Mouse (Mus musculus): ENCODE results near the gene Slc23a4. TPM values are rescaled to one million over a fixed set of nuclear protein-coding genes. Genes with fewer than 3 reads are reported as not detected.

Gene Slc23a4
- polyA plus RNA-seq, 1 experiment from 2014 or later = 0.21 TPM

DNA sequence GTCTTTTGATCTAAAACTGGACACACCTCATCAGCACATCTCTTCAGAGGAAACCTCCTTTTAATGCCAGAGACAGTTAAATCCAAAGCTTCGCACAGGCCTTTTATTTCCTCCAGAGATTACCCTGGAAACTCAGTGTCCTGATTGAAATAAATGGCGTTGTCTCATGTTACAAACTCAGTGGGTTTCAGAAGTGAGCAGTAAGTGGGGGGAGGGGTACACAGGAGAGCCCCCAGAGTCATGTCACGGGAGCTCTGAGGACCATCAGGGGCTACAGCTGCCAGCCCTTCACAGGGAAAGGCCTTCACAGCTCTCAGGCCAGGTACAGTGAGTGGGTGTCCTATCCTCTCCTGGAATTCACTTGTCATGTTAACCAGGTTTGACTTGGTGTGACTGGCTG lies 17.0 kb downstream of the Slc23a4 start:
- 28% methylated on average over 3 of the region's 3 CpGs for WGBS
- Histone ChIP-seq H3K4me1 (replicated peaks; ENCODE audit: insufficient read depth, low read length) (no peaks in the 10 kb centered on the region), H3K9me3 (replicated peaks; ENCODE audit: low read length) (no peaks in the 10 kb centered on the region), H3K27me3 (ENCODE audit: insufficient read depth, low read length) (no peaks in the 10 kb centered on the region), H3K36me3 (ENCODE audit: insufficient read depth, low read length) (no peaks in the 10 kb centered on the region), H3K27ac (no peak overlapping the region), H3K4me2 (ENCODE audit: low read length) (no peak overlapping the region), H3K4me3 (replicated peaks; ENCODE audit: low read depth, low read length) (no peak overlapping the region), H3K9ac (ENCODE audit: low read depth, low read length) (no peak overlapping the region)
- ATAC-seq (replicated peaks; ENCODE audit: low FRiP score, low read depth) (no peak), DNase-seq (ENCODE audit: low spot score) (peak; percentile 17)
- TF ChIP-seq CTCF (IDR thresholded peaks at IDR 0.05; ENCODE audit: low read depth) = no peak

DNA sequence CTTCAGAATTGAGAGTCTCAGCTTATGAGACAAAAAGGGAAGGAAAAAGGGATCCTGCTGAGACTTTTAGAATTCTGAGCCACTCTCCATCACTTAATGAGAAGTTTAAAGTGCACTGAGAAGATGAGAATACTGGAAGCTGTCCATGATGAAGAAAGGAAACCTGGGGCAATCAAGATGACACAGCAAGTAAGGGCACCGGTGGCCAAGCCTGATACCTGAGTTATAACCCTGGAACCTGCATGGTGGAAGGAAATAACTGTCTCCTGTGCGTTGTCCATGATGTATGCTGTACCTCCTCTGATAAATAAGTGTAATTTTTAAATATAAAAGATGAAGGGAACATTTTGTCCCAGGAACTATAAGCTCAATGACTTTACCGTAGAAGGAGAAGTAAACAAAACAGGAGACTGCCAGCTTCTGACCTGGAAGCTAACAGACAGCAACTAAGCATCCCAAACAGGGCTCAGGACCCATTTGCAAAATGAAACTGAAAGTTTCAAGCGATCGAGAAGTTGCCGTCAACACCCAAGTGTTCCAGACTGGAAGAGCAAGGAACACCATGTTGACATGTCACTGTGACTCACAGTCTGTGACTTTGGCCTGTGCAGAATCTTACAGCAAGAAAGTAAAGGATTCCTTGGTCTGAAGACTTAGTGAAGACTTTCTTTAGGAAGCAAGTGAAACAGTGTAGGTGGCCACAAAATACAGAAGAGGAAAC lies 22.2 kb downstream of the Slc23a4 start:
- Histone ChIP-seq H3K27ac (no peak overlapping the region), H3K9me3 (replicated peaks; ENCODE audit: low read length) (no peaks in the 10 kb centered on the region), H3K9ac (ENCODE audit: low read depth, low read length) (no peak overlapping the region), H3K4me3 (replicated peaks; ENCODE audit: low read depth, low read length) (no peak overlapping the region), H3K4me1 (replicated peaks; ENCODE audit: insufficient read depth, low read length) (no peaks in the 10 kb centered on the region), H3K36me3 (ENCODE audit: insufficient read depth, low read length) (no peaks in the 10 kb centered on the region), H3K27me3 (ENCODE audit: insufficient read depth, low read length) (no peaks in the 10 kb centered on the region), H3K4me2 (ENCODE audit: low read length) (no peak overlapping the region)
- DNase-seq (ENCODE audit: low spot score) (no peak), ATAC-seq (replicated peaks; ENCODE audit: low FRiP score, low read depth) (no peak)
- TF ChIP-seq CTCF (IDR thresholded peaks at IDR 0.05; ENCODE audit: low read depth) = no peak
- 84% methylated on average over 6 of the region's 6 CpGs for WGBS

DNA sequence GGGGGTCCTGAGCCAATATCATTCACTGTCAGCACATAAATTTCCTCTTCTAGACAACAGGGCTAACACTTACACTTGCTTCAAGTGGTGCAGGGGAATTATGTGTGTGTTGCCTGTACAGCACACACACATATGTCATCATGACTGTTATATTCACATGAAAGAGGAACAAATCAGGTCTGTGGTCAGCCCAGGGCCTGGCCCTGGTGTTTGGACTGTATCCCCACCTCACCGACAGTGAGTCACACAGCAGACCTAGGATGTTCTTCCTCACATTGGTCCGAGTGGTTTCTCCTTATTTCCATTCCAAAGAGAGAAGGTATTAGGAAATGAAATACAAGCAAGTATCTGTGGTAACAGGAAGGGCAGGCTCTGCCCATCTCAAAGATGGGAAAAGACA lies 23.7 kb downstream of the Slc23a4 start:
- H3K27me3 ChIP-seq (ENCODE audit: insufficient read depth, low read length) = no peaks in the 10 kb centered on the region
- 80% methylated on average over 2 of the region's 2 CpGs for WGBS
- no peak for TF ChIP-seq CTCF (IDR thresholded peaks at IDR 0.05; ENCODE audit: low read depth)
- no peaks in the 10 kb centered on the region for H3K36me3 ChIP-seq (ENCODE audit: insufficient read depth, low read length)
- H3K9ac ChIP-seq (ENCODE audit: low read depth, low read length) = no peak overlapping the region
- H3K4me1 ChIP-seq (replicated peaks; ENCODE audit: insufficient read depth, low read length) = no peaks in the 10 kb centered on the region
- H3K4me3 ChIP-seq (replicated peaks; ENCODE audit: low read depth, low read length) = no peak overlapping the region
- ATAC-seq (replicated peaks; ENCODE audit: low FRiP score, low read depth) = no peak
- H3K4me2 ChIP-seq (ENCODE audit: low read length) = no peak overlapping the region
- H3K27ac ChIP-seq = no peak overlapping the region
- H3K9me3 ChIP-seq (replicated peaks; ENCODE audit: low read length) = no peaks in the 10 kb centered on the region
- DNase-seq (ENCODE audit: low spot score) = no peak

DNA sequence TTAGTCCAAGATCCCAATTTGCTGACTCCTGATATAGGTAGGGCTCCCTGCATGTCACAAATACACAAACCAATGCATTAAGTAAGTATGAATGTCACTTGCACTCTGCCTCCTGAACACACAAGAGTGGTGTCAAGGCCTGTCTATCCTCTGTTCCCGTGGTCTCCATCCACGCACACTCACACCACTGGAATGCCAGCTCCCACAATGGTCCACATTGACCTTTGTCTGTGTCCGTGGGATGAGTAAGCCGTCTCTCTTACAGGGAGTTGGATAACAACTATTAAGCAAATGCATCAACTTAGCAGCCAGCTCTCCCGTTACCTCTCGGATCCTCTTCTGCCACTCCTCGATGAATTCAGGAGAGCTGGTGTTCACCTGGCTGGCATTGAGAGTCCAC lies 29.1 kb downstream of the Slc23a4 start:
- no peaks in the 10 kb centered on the region for H3K27me3 ChIP-seq (ENCODE audit: insufficient read depth, low read length)
- H3K9ac ChIP-seq (ENCODE audit: low read depth, low read length) = no peak overlapping the region
- no peak overlapping the region for H3K4me3 ChIP-seq (replicated peaks; ENCODE audit: low read depth, low read length)
- no peaks in the 10 kb centered on the region for H3K36me3 ChIP-seq (ENCODE audit: insufficient read depth, low read length)
- H3K4me2 ChIP-seq (ENCODE audit: low read length) = no peak overlapping the region
- DNase-seq (ENCODE audit: low spot score) = no peak
- no peak for ATAC-seq (replicated peaks; ENCODE audit: low FRiP score, low read depth)
- WGBS = 72% methylated on average over 7 of the region's 7 CpGs
- no peak for TF ChIP-seq CTCF (IDR thresholded peaks at IDR 0.05; ENCODE audit: low read depth)
- no peaks in the 10 kb centered on the region for H3K9me3 ChIP-seq (replicated peaks; ENCODE audit: low read length)
- H3K27ac ChIP-seq = no peak overlapping the region
- H3K4me1 ChIP-seq (replicated peaks; ENCODE audit: insufficient read depth, low read length) = no peaks in the 10 kb centered on the region

DNA sequence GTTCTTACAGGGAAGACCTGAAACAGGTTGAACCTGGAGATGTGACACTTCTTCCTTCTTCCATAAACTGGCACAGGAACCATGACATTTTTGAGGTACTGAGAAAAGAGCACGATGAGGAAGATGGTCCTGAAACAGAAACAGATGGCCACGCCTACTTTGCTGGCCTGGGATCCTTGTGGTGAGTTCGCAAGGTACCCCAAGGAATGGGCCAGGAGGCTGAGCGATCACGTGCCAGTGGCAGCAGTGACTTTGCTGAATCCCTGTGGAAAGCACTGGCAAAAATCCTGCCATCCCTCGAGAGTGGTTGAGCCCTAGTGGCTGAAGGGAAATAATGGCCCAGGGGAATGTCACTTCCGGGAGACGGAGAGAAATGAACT lies 32.4 kb downstream of the Slc23a4 start:
- DNase-seq (ENCODE audit: low spot score) = no peak
- H3K36me3 ChIP-seq (ENCODE audit: insufficient read depth, low read length) = no peaks in the 10 kb centered on the region
- no peaks in the 10 kb centered on the region for H3K9me3 ChIP-seq (replicated peaks; ENCODE audit: low read length)
- no peak for ATAC-seq (replicated peaks; ENCODE audit: low FRiP score, low read depth)
- no peak overlapping the region for H3K27ac ChIP-seq
- no peak overlapping the region for H3K9ac ChIP-seq (ENCODE audit: low read depth, low read length)
- 39% methylated on average over 8 of the region's 8 CpGs for WGBS
- H3K4me3 ChIP-seq (replicated peaks; ENCODE audit: low read depth, low read length) = no peak overlapping the region
- H3K4me1 ChIP-seq (replicated peaks; ENCODE audit: insufficient read depth, low read length) = no peaks in the 10 kb centered on the region
- no peaks in the 10 kb centered on the region for H3K27me3 ChIP-seq (ENCODE audit: insufficient read depth, low read length)
- H3K4me2 ChIP-seq (ENCODE audit: low read length) = peak overlapping the region; percentile 28
- no peak for TF ChIP-seq CTCF (IDR thresholded peaks at IDR 0.05; ENCODE audit: low read depth)

DNA sequence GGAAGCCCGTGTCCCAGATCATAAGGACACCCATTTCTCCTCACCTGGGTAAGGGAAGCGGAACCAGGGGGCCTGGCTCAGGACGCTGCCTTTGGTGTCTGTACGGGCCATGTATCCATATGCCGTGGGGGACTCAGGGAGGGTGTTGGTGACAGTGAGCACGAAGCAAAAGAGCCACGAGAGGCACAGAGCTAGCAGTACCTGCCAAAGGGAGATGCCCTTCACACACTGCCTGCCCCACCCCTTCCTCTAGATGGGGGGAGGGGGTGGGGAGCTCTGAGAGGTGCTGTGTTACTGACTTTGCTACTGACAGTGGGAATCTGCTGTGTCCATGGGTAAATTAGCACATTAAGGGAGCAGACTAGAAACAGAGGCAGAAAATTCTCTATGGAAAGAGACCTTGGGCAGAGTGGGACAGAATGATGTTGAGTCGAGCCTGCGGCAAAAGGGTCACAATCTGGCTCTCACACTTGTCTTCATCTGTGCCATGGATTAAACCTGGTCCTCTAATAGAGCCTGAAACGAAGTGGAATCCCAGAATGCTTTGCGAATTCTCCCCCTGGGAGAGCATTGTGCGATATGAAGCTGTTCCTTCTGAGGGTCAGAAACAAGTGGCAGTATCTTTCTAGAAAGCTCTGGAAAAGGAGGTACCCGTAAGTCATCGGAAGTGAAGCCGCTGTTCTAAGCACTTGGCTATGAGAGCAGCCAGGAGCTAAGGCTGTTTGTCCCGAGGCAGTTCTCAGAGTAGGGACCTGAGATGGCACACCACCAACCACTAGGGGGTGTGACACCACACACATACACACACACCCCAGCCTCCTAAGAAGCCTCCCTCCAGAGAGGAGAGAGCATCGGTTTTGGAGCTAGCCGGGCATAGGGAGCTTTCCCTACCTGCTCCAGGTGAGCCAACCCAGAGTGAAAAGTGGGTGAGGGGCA lies 33.0 kb downstream of the Slc23a4 start:
- ATAC-seq (replicated peaks; ENCODE audit: low FRiP score, low read depth) (peak; percentile 82), DNase-seq (ENCODE audit: low spot score) (peak; percentile 63)
- Histone ChIP-seq H3K9me3 (replicated peaks; ENCODE audit: low read length) (no peaks in the 10 kb centered on the region), H3K4me1 (replicated peaks; ENCODE audit: insufficient read depth, low read length) (no peaks in the 10 kb centered on the region), H3K4me3 (replicated peaks; ENCODE audit: low read depth, low read length) (no peak overlapping the region), H3K27me3 (ENCODE audit: insufficient read depth, low read length) (no peaks in the 10 kb centered on the region), H3K27ac (no peak overlapping the region), H3K9ac (ENCODE audit: low read depth, low read length) (no peak overlapping the region), H3K4me2 (ENCODE audit: low read length) (peak overlapping the region; percentile 28), H3K36me3 (ENCODE audit: insufficient read depth, low read length) (no peaks in the 10 kb centered on the region)
- peak; percentile 67 for TF ChIP-seq CTCF (IDR thresholded peaks at IDR 0.05; ENCODE audit: low read depth)
- WGBS = 52% methylated on average over 18 of the region's 18 CpGs
